Mouse (Mus musculus): ENCODE results near the gene Hk1. TPM values are rescaled to one million over a fixed set of nuclear protein-coding genes. Genes with fewer than 3 reads are reported as not detected.

Gene Hk1
- total and polyA plus RNA-seq, 3 experiments = 192 to 740 (median 441) TPM

GRCm38 (mm10) chr10:62258298-62258697 lies 121.4 kb downstream of the Hk1 start:
- no peaks in the 10 kb centered on the region for H3K79me2 ChIP-seq (ENCODE audit: control insufficient read depth, insufficient read depth, low read length, poor library complexity)
- no peak overlapping the region for H3K4me3 ChIP-seq (ENCODE audit: control insufficient read depth in 1 of 2, insufficient read depth in 1 of 2, low read depth in 2 of 2, low read length in 2 of 2)
- DNase-seq (ENCODE audit: low read depth, low spot score) = no peak
- H3K4me1 ChIP-seq (ENCODE audit: control insufficient read depth in 1 of 2, insufficient read depth in 2 of 2, low read length in 2 of 2) = peaks cover 0 to 9% of the 10 kb centered on the region in 2 experiments; a peak in 1 of 4 replicates
- H3K27me3 ChIP-seq (ENCODE audit: control insufficient read depth in 1 of 2, insufficient read depth in 2 of 2, low read length in 2 of 2) = peaks cover 6 to 14% of the 10 kb centered on the region in 2 experiments; a peak in 3 of 4 replicates
- H3K36me3 ChIP-seq (ENCODE audit: control insufficient read depth in 1 of 2, insufficient read depth in 2 of 2, low read length in 2 of 2) = peaks cover 0 to 3% of the 10 kb centered on the region in 2 experiments; a peak in 2 of 4 replicates
- no peaks in the 10 kb centered on the region for H3K9me3 ChIP-seq (replicated peaks; ENCODE audit: insufficient read depth, low read length)
- H3K27ac ChIP-seq (ENCODE audit: control insufficient read depth, low read depth, low read length) = no peak overlapping the region
- TF ChIP-seq MAFK (IDR thresholded peaks at IDR 0.05; ENCODE audit: borderline replicate concordance, low read depth, low read length) (no peak), ZC3H11A (IDR thresholded peaks at IDR 0.05; ENCODE audit: low read depth, low read length) (no peak), MAX (IDR thresholded peaks at IDR 0.05; ENCODE audit: low read length) (no peak), HCFC1 (IDR thresholded peaks at IDR 0.05; ENCODE audit: low read depth, low read length) (no peak), RCOR1 (IDR thresholded peaks at IDR 0.05; ENCODE audit: low read depth, low read length) (no peak), POLR2AphosphoS5 (IDR thresholded peaks at IDR 0.05; ENCODE audit: borderline replicate concordance, low read depth, low read length) (no peak), ZNF384 (IDR thresholded peaks at IDR 0.05; ENCODE audit: low read depth, low read length) (no peak), MYB (IDR thresholded peaks at IDR 0.05; ENCODE audit: low read depth, low read length) (no peak), E2F4 (IDR thresholded peaks at IDR 0.05; ENCODE audit: borderline replicate concordance, low read depth, low read length) (no peak), SMC3 (IDR thresholded peaks at IDR 0.05; ENCODE audit: low read depth, low read length) (no peak), ZKSCAN1 (IDR thresholded peaks at IDR 0.05; ENCODE audit: low read depth, low read length) (no peak), GABPA (IDR thresholded peaks at IDR 0.05; ENCODE audit: low read depth, low read length) (no peak), USF2 (IDR thresholded peaks at IDR 0.05; ENCODE audit: borderline replicate concordance in 1 of 2, insufficient read depth in 1 of 2, low read depth in 1 of 2, low read length in 2 of 2) (no peak), NELFE (IDR thresholded peaks at IDR 0.05; ENCODE audit: low read depth, low read length) (no peak), ZMIZ1 (IDR thresholded peaks at IDR 0.05; ENCODE audit: low read depth, low read length) (no peak)
- H3K9ac ChIP-seq (ENCODE audit: control insufficient read depth, low read depth, low read length, poor library complexity, severe bottlenecking) = no peak overlapping the region

- no peak overlapping the region for H3K4me3 ChIP-seq (ENCODE audit: control insufficient read depth in 1 of 2, insufficient read depth in 1 of 2, low read depth in 2 of 2, low read length in 2 of 2)
- no peak for DNase-seq (ENCODE audit: low read depth, low spot score)
- no peak overlapping the region for H3K27ac ChIP-seq (ENCODE audit: control insufficient read depth, low read depth, low read length)
- H3K9me3 ChIP-seq (replicated peaks; ENCODE audit: insufficient read depth, low read length) = no peaks in the 10 kb centered on the region
- TF ChIP-seq USF2 (IDR thresholded peaks at IDR 0.05; ENCODE audit: borderline replicate concordance in 1 of 2, insufficient read depth in 1 of 2, low read depth in 1 of 2, low read length in 2 of 2) (no peak), BHLHE40 (IDR thresholded peaks at IDR 0.05; ENCODE audit: borderline replicate concordance, low read depth, low read length) (no peak), NRF1 (IDR thresholded peaks at IDR 0.05; ENCODE audit: insufficient read depth, low read depth, low read length, poor library complexity, severe bottlenecking) (no peak), CHD2 (IDR thresholded peaks at IDR 0.05; ENCODE audit: low read length) (no peak), KAT2A (conservative IDR thresholded peaks at IDR 0.05; ENCODE audit: low read depth, low read length) (no peak), MEF2A (IDR thresholded peaks at IDR 0.05; ENCODE audit: extremely low read depth, insufficient replicate concordance, low read depth, low read length, poor library complexity, severe bottlenecking) (no peak), CHD1 (IDR thresholded peaks at IDR 0.05; ENCODE audit: low read depth, low read length) (no peak), POLR2A (IDR thresholded peaks at IDR 0.05; ENCODE audit: control insufficient read depth in 1 of 2, insufficient read depth in 1 of 2, low read depth in 1 of 2, low read length in 2 of 2, poor library complexity in 1 of 2) (no peak), NELFE (IDR thresholded peaks at IDR 0.05; ENCODE audit: low read depth, low read length) (no peak), USF1 (IDR thresholded peaks at IDR 0.05; ENCODE audit: low read depth, low read length) (no peak), MYC (IDR thresholded peaks at IDR 0.05; ENCODE audit: low read depth, low read length) (no peak), TAL1 (IDR thresholded peaks at IDR 0.05; ENCODE audit: low read length) (no peak)
- H3K27me3 ChIP-seq (ENCODE audit: control insufficient read depth in 1 of 2, insufficient read depth in 2 of 2, low read length in 2 of 2) = peaks cover 8 to 14% of the 10 kb centered on the region in 2 experiments; a peak in 3 of 4 replicates
- H3K79me2 ChIP-seq (ENCODE audit: control insufficient read depth, insufficient read depth, low read length, poor library complexity) = no peaks in the 10 kb centered on the region
- no peaks in the 10 kb centered on the region for H3K36me3 ChIP-seq (ENCODE audit: control insufficient read depth in 1 of 2, insufficient read depth in 2 of 2, low read length in 2 of 2)
- no peak overlapping the region for H3K9ac ChIP-seq (ENCODE audit: control insufficient read depth, low read depth, low read length, poor library complexity, severe bottlenecking)
- H3K4me1 ChIP-seq (ENCODE audit: control insufficient read depth in 1 of 2, insufficient read depth in 2 of 2, low read length in 2 of 2) = peaks cover 0 to 10% of the 10 kb centered on the region in 2 experiments; a peak in 2 of 4 replicates
Measured at GRCm38 (mm10) chr10:62252496-62253235, 127.0 kb downstream of the Hk1 start.
